Mouse (Mus musculus): Measurements from ENCODE around the gene Calml4.

GRCm38 (mm10) chr9:62829877-62830276 is 28.0 kb upstream of the Calml4 start:
- TF ChIP-seq KAT2A (IDR thresholded peaks at IDR 0.05; ENCODE audit: insufficient replicate concordance, low read length) (no peak), USF2 (conservative IDR thresholded peaks at IDR 0.05; ENCODE audit: low read depth, low read length) (no peak), CTCF (conservative IDR thresholded peaks at IDR 0.05 in 1 of 2, IDR thresholded peaks at IDR 0.05 in 1 of 2; ENCODE audit: low read depth in 2 of 2, low read length in 2 of 2) (no peak), BHLHE40 (IDR thresholded peaks at IDR 0.05; ENCODE audit: low read depth, low read length) (no peak), MEF2A (IDR thresholded peaks at IDR 0.05; ENCODE audit: borderline replicate concordance, low read depth, low read length) (no peak), JUND (conservative IDR thresholded peaks at IDR 0.05; ENCODE audit: low read depth, low read length) (no peak), MXI1 (IDR thresholded peaks at IDR 0.05; ENCODE audit: low read depth, low read length) (no peak), POLR2AphosphoS2 (IDR thresholded peaks at IDR 0.05; ENCODE audit: low read depth, low read length) (no peak), EP300 (IDR thresholded peaks at IDR 0.05; ENCODE audit: low read length) (no peak), NRF1 (IDR thresholded peaks at IDR 0.05; ENCODE audit: low read depth, low read length) (no peak), CHD2 (IDR thresholded peaks at IDR 0.05; ENCODE audit: low read length) (no peak), POLR2A (IDR thresholded peaks at IDR 0.05; ENCODE audit: low read depth, low read length) (no peak), ETS1 (conservative IDR thresholded peaks at IDR 0.05; ENCODE audit: low read depth, low read length) (no peak)
